Mouse (Mus musculus) hindbrain, postnatal 0 days (tissue): ENCODE measurements around the gene Gm3776. TPM values are rescaled to one million over a fixed set of nuclear protein-coding genes. Genes with fewer than 3 reads are reported as not detected.
"Not testable (repeated sequence)": the region's sequence is repeated elsewhere in the genome, so short reads cannot be mapped to it uniquely, and the experiment has no call there.

ENCODE experiments used
- ATAC-seq: fragments of 200-750 bp; cut with Nextera tagmentation; 2 replicates; pipeline ENCODE4 v1.8.0; 2017; ENCODE audit warnings: mild to moderate bottlenecking, moderate TSS enrichment, moderate library complexity
- DNase-seq: peaks from one replicate; pipeline ENCODE4 v3.0.0-alpha.2; 2015; ENCODE audit warnings: low spot score
- H3K27ac ChIP-seq: fragments of 300-500 bp; sonication (generic); 2 replicates; pipeline ENCODE4 v1.5.1; 2014; ENCODE audit warnings: mild to moderate bottlenecking
- H3K27me3 ChIP-seq: fragments of 300-500 bp; sonication (generic); 2 replicates; pipeline ENCODE4 v1.6.1; 2014; ENCODE audit warnings: low read length, mixed read lengths; ENCODE audit not compliant: insufficient read depth
- H3K36me3 ChIP-seq: fragments of 300-500 bp; sonication (generic); 2 replicates; pipeline ENCODE4 v1.6.1; 2014; ENCODE audit warnings: low read length, mixed read lengths; ENCODE audit not compliant: insufficient read depth
- H3K4me1 ChIP-seq: fragments of 300-500 bp; sonication (generic); 2 replicates; pipeline ENCODE4 v1.6.1; 2014; ENCODE audit warnings: antibody characterized with exemption, low read length, mixed read lengths; ENCODE audit not compliant: insufficient read depth
- H3K4me2 ChIP-seq: fragments of 300-500 bp; sonication (generic); 2 replicates; pipeline ENCODE4 v1.6.1; 2014; ENCODE audit warnings: low read depth, mild to moderate bottlenecking, low read length, moderate library complexity, mixed read lengths
- H3K4me3 ChIP-seq: fragments of 300-500 bp; sonication (generic); 2 replicates; pipeline ENCODE4 v1.5.1; 2014; ENCODE audit warnings: low read length
- H3K9ac ChIP-seq: fragments of 300-500 bp; sonication (generic); replicated peaks from 2 replicates; pipeline ENCODE4 v1.6.1; 2014; ENCODE audit warnings: mild to moderate bottlenecking, low read length, moderate library complexity, mixed read lengths
- H3K9me3 ChIP-seq: fragments of 300-500 bp; sonication (generic); 2 replicates; pipeline ENCODE4 v1.6.1; 2016; ENCODE audit warnings: low read length, mixed read lengths
- CTCF ChIP-seq: IDR thresholded peaks from 2 replicates; pipeline ENCODE4 v1.5.1; 2016; ENCODE audit warnings: antibody characterized with exemption, control low read depth, low read depth
- WGBS: fragments of 180-500 bp; shearing (Covaris S2); extraction: QIAGEN DNeasy Blood & Tissue Kit; methylation state at CpG from one replicate; pipeline ENCODE4 v1.1.7; 2014; 5-methylcytosine and 5-hydroxymethylcytosine counted together
- polyA plus RNA-seq: library from polyadenylated mRNA; unstranded; fragments of >200 nt; fragmentation: Nextera tagmentation; extraction: Ambion mirVana; gene quantifications from 2 replicates; pipeline ENCODE4 v1.2.1, GENCODE M21; 2015
- total RNA-seq: library from RNA; depleted of rRNA; stranded (reverse); fragments of >200 nt; gene quantifications from 2 replicates; pipeline ENCODE4 v1.2.3, GENCODE M21; 2014

Gene Gm3776
- total and polyA plus RNA-seq, 2 experiments from 2014 or later, result not detected

DNA sequence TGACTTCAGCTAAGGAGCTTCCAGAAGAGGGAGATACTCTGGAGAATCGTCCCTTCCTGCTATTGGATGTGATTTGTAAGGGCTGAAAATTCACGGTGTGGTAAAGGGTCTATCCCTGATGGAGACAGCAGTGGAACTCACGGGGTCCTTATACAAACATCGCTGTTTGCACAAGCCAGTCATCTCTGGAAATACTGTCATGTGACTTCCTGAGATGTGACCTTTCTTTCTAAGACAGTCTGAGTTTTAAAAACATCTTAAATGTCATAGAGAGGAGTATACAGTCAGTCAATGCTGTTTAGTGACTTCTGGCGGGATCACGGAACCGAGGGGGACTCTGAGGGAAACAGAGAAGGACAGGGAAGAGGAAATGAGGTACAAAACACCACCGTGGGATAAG is 34.3 kb upstream of the Gm3776 start:
- H3K27ac ChIP-seq, result no peak overlapping the region
- H3K4me2 ChIP-seq, result no peak overlapping the region
- no peaks in the 10 kb centered on the region for H3K36me3 ChIP-seq
- H3K9ac ChIP-seq, result no peak overlapping the region
- no peaks in the 10 kb centered on the region for H3K27me3 ChIP-seq
- no peak for DNase-seq
- H3K9me3 ChIP-seq, result no peaks in the 10 kb centered on the region
- TF ChIP-seq CTCF, result no peak
- whole genome bisulfite sequencing, result 81% methylated on average over 8 of the region's 8 CpGs
- no peaks in the 10 kb centered on the region for H3K4me1 ChIP-seq
- no peak for ATAC-seq
- H3K4me3 ChIP-seq, result no peak overlapping the region

DNA sequence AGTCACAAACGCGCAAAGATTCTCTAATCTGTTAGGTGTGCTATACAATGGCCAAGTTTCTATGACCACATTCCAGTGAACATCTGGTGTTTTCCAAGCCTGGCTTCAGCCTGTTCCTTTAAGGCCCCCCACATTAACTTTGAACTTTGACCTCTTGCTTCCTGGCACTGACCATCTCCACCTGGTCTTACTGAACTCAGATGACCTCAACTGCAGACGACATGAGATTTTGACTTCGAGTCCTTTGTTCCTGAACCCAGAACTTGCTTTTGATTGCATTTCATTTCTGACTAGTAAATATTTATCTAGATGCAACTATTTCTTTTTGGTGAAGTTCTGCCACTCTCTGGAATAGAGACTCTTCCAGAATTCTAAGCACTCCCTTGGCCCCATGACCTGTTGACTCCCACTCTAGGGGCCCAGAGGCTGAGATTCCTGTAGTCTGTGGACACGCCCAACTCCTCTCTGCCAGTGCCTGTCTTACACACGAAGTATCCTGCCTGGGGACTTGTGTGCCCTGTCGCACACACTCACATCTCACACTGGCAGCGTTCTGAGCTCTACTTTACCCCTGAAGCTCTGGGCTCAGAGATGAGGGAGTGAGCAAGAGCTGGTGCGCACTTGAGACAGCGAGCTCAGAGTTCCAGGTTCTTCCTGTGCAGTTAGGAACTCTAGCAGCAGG is 33.6 kb upstream of the Gm3776 start:
- Histone ChIP-seq H3K4me2 (no peak overlapping the region), H3K36me3 (no peaks in the 10 kb centered on the region), H3K27me3 (no peaks in the 10 kb centered on the region), H3K9me3 (no peaks in the 10 kb centered on the region), H3K27ac (no peak overlapping the region), H3K4me1 (no peaks in the 10 kb centered on the region), H3K9ac (no peak overlapping the region), H3K4me3 (no peak overlapping the region)
- ATAC-seq (no peak), DNase-seq (no peak)
- TF ChIP-seq CTCF, result no peak
- 80% methylated on average over 10 of the region's 10 CpGs for WGBS

DNA sequence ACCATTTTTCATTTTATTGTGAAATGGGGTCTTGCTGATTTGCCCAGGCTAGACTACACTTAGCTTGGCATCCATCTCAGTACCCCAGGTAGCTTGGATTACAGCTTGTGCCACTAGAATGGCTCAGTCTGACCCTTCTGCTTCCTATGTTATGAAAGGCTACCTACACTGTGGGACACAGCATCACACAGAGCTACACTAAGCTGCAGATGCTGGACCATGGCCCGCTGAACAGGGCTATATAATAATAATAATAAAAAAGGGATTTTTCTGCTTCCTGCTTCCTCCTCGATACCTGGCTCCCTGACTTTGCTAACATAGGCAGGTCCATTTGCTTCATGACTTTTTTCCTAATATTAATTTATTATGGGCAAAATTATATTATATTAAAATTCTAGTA is 32.5 kb upstream of the Gm3776 start:
- H3K27ac ChIP-seq, result no peak overlapping the region
- H3K9me3 ChIP-seq, result no peaks in the 10 kb centered on the region
- H3K4me3 ChIP-seq, result no peak overlapping the region
- H3K36me3 ChIP-seq, result no peaks in the 10 kb centered on the region
- H3K9ac ChIP-seq, result no peak overlapping the region
- 91% methylated on average over 2 of the region's 2 CpGs for WGBS
- no peak overlapping the region for H3K4me2 ChIP-seq
- H3K27me3 ChIP-seq, result no peaks in the 10 kb centered on the region
- TF ChIP-seq CTCF, result no peak
- no peaks in the 10 kb centered on the region for H3K4me1 ChIP-seq
- DNase-seq (no peak), ATAC-seq (no peak)

DNA sequence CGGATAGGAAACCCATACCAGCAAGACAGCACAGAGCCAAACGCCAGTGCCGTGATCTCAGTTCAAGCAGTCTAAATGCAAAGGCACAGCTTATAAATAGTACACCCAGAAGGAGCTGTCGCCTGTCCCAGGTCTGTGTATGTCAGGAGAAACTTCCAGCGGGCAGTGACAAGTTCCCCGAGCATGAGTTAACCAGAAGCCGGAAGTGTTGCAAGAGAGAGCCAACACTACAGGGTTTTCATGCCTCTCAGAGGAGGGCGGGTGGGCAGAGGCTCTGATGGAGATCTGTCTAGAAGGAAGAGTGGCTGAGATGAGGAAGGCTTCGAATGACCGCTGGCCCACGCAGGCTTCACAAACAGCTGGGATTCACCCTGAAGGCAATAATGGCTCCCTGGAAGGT is 31.6 kb upstream of the Gm3776 start:
- no peak overlapping the region for H3K4me2 ChIP-seq
- WGBS, result 83% methylated on average over 11 of the region's 11 CpGs
- ATAC-seq (no peak), DNase-seq (no peak)
- no peaks in the 10 kb centered on the region for H3K4me1 ChIP-seq
- no peak overlapping the region for H3K4me3 ChIP-seq
- H3K9me3 ChIP-seq, result no peaks in the 10 kb centered on the region
- no peak overlapping the region for H3K9ac ChIP-seq
- H3K27me3 ChIP-seq, result no peaks in the 10 kb centered on the region
- H3K27ac ChIP-seq, result no peak overlapping the region
- no peak for TF ChIP-seq CTCF
- no peaks in the 10 kb centered on the region for H3K36me3 ChIP-seq

DNA sequence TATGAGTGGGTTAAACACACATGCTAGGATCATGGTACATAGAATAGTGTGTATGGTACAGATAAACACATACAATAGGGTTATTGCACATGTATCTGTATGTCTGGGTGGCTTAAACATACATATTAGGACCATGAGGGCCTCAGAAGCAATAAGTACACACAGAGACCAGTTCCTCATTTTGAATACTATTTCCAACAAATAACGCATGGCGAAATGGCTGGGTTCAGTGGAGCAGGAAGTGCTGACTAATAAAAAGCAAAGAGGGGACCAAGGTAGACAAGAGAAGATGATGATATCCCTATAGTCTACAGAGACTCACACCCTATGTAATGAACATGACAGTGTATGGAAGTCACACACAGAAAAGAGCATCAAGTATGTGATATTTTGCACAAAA is 28.8 kb upstream of the Gm3776 start:
- Histone ChIP-seq H3K9me3 (no peaks in the 10 kb centered on the region), H3K27ac (no peak overlapping the region), H3K27me3 (no peaks in the 10 kb centered on the region), H3K4me1 (no peaks in the 10 kb centered on the region), H3K4me2 (no peak overlapping the region), H3K9ac (no peak overlapping the region), H3K4me3 (no peak overlapping the region), H3K36me3 (no peaks in the 10 kb centered on the region)
- no peak for ATAC-seq
- DNase-seq, result no peak
- 94% methylated on average over 2 of the region's 2 CpGs for WGBS
- TF ChIP-seq CTCF, result no peak

DNA sequence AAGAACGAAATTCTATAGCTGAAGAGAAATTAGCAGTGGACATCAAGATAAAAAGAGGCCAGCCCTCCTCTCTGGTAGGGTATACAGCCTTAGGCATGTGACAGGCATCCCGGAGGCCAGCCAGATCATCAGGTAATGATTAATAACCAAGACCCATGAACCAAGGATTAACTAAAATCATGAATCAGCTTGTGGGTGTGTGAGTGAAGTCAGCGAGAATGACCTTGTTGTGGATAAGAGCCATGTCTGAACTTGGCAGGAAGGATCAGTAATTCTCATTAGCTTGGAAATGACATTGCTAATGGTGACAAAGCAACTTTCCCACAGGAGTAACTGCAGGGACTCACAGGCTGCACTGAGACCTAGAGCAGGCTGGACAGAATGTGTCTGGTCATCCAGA is 27.3 kb upstream of the Gm3776 start:
- not testable (repeated sequence) for H3K36me3 ChIP-seq, DNase-seq, H3K4me1 ChIP-seq, H3K27me3 ChIP-seq, H3K4me3 ChIP-seq, H3K9me3 ChIP-seq, H3K27ac ChIP-seq, H3K4me2 ChIP-seq, ATAC-seq, H3K9ac ChIP-seq
- 64% methylated on average over 3 of the region's 3 CpGs for WGBS

DNA sequence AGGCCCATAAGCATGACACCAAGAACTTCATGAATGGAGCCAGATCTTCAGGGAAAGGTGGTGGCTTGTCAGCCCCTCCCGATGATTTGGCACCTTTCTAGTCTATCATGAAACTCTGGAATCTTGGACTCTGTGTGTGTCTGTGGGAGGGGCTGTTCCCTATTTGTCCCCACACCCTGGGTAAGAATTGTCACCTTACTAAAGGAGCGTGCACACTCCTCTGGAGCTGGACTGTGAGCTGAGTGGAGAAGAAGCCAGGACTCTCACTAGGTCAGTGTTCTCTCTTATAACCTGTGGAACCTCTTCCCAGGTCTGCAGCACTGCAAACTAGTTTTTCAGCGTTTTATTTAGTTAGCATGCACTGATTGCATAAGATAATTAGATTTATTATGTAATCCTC is 26.5 kb upstream of the Gm3776 start, which contains the start of gene Gsta1:
Gene Gsta1, plus strand, starts transcription at position 196 of the 400 bp plus-strand sequence.
- not testable (repeated sequence) for H3K27ac ChIP-seq, H3K27me3 ChIP-seq, H3K4me3 ChIP-seq, H3K4me2 ChIP-seq, H3K36me3 ChIP-seq, H3K9ac ChIP-seq, ATAC-seq, DNase-seq, H3K9me3 ChIP-seq, H3K4me1 ChIP-seq
- 76% methylated on average over 1 of the region's 3 CpGs for WGBS

DNA sequence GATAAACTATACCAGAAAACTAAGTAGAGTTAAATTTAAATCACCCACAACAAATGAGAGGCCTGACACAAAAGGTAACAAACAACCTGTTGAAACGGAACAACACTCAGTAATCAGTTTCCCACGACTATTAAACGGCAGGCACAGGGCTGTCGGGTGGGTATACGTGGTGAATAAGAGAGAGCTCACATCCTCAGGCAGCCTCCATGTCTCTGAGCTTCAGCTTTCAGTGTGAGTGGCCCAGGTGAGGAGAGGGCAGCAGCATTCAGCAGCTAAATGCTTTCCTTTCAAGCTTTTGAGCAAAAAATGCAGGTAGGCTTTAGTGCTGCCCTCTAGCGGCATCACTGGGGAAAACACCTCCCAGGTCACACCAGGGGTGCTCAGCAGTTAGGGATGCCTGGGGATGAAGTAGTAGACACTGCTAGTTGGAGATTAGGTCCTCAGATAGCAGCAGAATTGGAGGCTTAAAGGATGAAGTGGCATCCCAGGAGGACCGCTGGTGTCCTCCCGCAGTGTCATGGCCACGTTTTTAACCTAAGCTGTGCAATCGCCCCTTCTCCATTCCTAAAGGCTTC is 23.7 kb upstream of the Gm3776 start:
- H3K27ac ChIP-seq, H3K9me3 ChIP-seq, H3K4me1 ChIP-seq, H3K4me2 ChIP-seq, DNase-seq, H3K36me3 ChIP-seq, H3K9ac ChIP-seq, H3K27me3 ChIP-seq, ATAC-seq, H3K4me3 ChIP-seq: not testable (repeated sequence)
- no CpG with 5 or more reads among the region's 10 CpGs for WGBS

DNA sequence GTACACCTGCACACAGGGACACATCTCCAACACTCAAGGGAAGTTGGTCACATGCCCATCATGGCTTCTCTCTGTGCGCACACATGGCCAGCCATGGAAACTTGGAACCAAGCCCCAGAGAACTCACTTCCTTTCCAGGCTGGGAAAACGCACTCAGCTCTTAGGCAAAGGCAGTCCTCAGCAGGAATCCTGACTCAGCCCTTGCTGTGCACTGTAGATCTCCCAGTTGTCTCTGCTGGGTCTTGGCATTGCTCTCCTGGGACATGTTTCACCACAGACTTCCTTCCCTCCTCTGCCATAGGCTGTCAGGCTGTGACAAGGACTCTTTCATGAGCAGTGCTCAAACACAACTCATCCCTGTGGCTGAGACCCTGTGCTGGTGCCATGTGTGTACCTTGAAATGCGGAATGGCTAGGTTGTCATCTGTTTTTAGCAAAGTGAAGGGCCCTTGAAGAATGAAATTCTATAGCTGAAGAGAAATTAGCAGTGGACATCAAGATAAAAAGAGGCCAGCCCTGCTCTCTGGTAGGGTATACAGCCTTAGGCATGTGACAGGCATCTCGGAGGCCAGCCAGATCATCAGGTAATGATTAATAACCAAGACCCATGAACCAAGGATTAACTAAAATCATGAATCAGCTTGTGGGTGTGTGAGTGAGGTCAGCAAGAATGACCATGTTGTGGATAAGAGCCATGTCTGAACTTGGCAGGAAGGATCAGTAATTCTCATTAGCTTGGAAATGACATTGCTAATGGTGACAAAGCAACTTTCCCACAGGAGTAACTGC is 1.1 kb upstream of the Gm3776 start:
- not testable (repeated sequence) for H3K4me2 ChIP-seq, H3K27ac ChIP-seq, H3K9me3 ChIP-seq, ATAC-seq, DNase-seq, H3K27me3 ChIP-seq, H3K4me1 ChIP-seq, H3K4me3 ChIP-seq, H3K9ac ChIP-seq, H3K36me3 ChIP-seq
- 76% methylated on average over 4 of the region's 4 CpGs for WGBS
